Mouse (Mus musculus): Measurements from ENCODE around the gene Nsf. TPM values are rescaled to one million over a fixed set of nuclear protein-coding genes. Genes with fewer than 3 reads are reported as not detected.
"Not testable (repeated sequence)": the region's sequence is repeated elsewhere in the genome, so short reads cannot be mapped to it uniquely, and the experiment has no call there.

The Nsf gene
- polyA plus RNA-seq, 1 experiment from 2014 or later: 61.2 TPM

GRCm38 (mm10) chr11:103879476-103879875 lies 74.4 kb downstream of the Nsf start:
- 90% methylated on average over 6 of the region's 8 CpGs for WGBS
- not testable (repeated sequence) for H3K27ac ChIP-seq (ENCODE audit: low read depth, low read length); H3K36me3 ChIP-seq (ENCODE audit: control insufficient read depth, insufficient read depth, low read length); DNase-seq (ENCODE audit: low spot score); ATAC-seq (replicated peaks; ENCODE audit: low FRiP score); H3K9ac ChIP-seq (ENCODE audit: low read length); H3K4me3 ChIP-seq (ENCODE audit: low read depth, low read length); H3K4me1 ChIP-seq (replicated peaks; ENCODE audit: control insufficient read depth, insufficient read depth, low read length); H3K9me3 ChIP-seq (ENCODE audit: control insufficient read depth, low read length); H3K4me2 ChIP-seq (ENCODE audit: low read depth, low read length, severe bottlenecking); H3K27me3 ChIP-seq (ENCODE audit: control insufficient read depth, insufficient read depth, low read length)

GRCm38 (mm10) chr11:103878441-103878840 lies 75.4 kb downstream of the Nsf start:
- H3K27me3 ChIP-seq (ENCODE audit: control insufficient read depth, insufficient read depth, low read length): no peaks in the 10 kb centered on the region
- no peaks in the 10 kb centered on the region for H3K9me3 ChIP-seq (ENCODE audit: control insufficient read depth, low read length)
- no peaks in the 10 kb centered on the region for H3K4me1 ChIP-seq (replicated peaks; ENCODE audit: control insufficient read depth, insufficient read depth, low read length)
- H3K36me3 ChIP-seq (ENCODE audit: control insufficient read depth, insufficient read depth, low read length): no peaks in the 10 kb centered on the region; the same call in 1 of the 2 replicates
- no peak overlapping the region for H3K4me2 ChIP-seq (ENCODE audit: low read depth, low read length, severe bottlenecking)
- DNase-seq (ENCODE audit: low spot score) (no peak), ATAC-seq (replicated peaks; ENCODE audit: low FRiP score) (no peak)
- 83% methylated on average over 6 of the region's 6 CpGs for WGBS
- no peak overlapping the region for H3K4me3 ChIP-seq (ENCODE audit: low read depth, low read length)
- no peak overlapping the region for H3K9ac ChIP-seq (ENCODE audit: low read length)
- no peak overlapping the region for H3K27ac ChIP-seq (ENCODE audit: low read depth, low read length)

- Histone ChIP-seq H3K27me3 (ENCODE audit: control insufficient read depth, insufficient read depth, low read length) (no peaks in the 10 kb centered on the region), H3K4me3 (ENCODE audit: low read depth, low read length) (no peak overlapping the region), H3K27ac (ENCODE audit: low read depth, low read length) (no peak overlapping the region), H3K36me3 (ENCODE audit: control insufficient read depth, insufficient read depth, low read length) (no peaks in the 10 kb centered on the region; the same call in 1 of the 2 replicates), H3K9ac (ENCODE audit: low read length) (no peak overlapping the region), H3K4me1 (replicated peaks; ENCODE audit: control insufficient read depth, insufficient read depth, low read length) (no peaks in the 10 kb centered on the region), H3K4me2 (ENCODE audit: low read depth, low read length, severe bottlenecking) (no peak overlapping the region), H3K9me3 (ENCODE audit: control insufficient read depth, low read length) (no peaks in the 10 kb centered on the region)
- ATAC-seq (replicated peaks; ENCODE audit: low FRiP score) (no peak), DNase-seq (ENCODE audit: low spot score) (no peak)
- 84% methylated on average over 9 of the region's 9 CpGs for WGBS
Measured at GRCm38 (mm10) chr11:103870352-103870751, 83.5 kb downstream of the Nsf start.

GRCm38 (mm10) chr11:103867702-103868101 lies 86.2 kb downstream of the Nsf start:
- H3K9ac ChIP-seq (ENCODE audit: low read length): no peak overlapping the region
- no peak overlapping the region for H3K27ac ChIP-seq (ENCODE audit: low read depth, low read length)
- H3K4me2 ChIP-seq (ENCODE audit: low read depth, low read length, severe bottlenecking): no peak overlapping the region
- H3K4me3 ChIP-seq (ENCODE audit: low read depth, low read length): no peak overlapping the region
- H3K9me3 ChIP-seq (ENCODE audit: control insufficient read depth, low read length): no peaks in the 10 kb centered on the region
- H3K36me3 ChIP-seq (ENCODE audit: control insufficient read depth, insufficient read depth, low read length): no peaks in the 10 kb centered on the region; the same call in 1 of the 2 replicates
- no peaks in the 10 kb centered on the region for H3K27me3 ChIP-seq (ENCODE audit: control insufficient read depth, insufficient read depth, low read length)
- H3K4me1 ChIP-seq (replicated peaks; ENCODE audit: control insufficient read depth, insufficient read depth, low read length): no peaks in the 10 kb centered on the region
- no peak for DNase-seq (ENCODE audit: low spot score)
- ATAC-seq (replicated peaks; ENCODE audit: low FRiP score): no peak
- 68% methylated on average over 5 of the region's 5 CpGs for WGBS

- no peaks in the 10 kb centered on the region for H3K27me3 ChIP-seq (ENCODE audit: control insufficient read depth, insufficient read depth, low read length)
- H3K4me2 ChIP-seq (ENCODE audit: low read depth, low read length, severe bottlenecking): no peak overlapping the region
- H3K9me3 ChIP-seq (ENCODE audit: control insufficient read depth, low read length): no peaks in the 10 kb centered on the region
- H3K4me1 ChIP-seq (replicated peaks; ENCODE audit: control insufficient read depth, insufficient read depth, low read length): no peaks in the 10 kb centered on the region
- DNase-seq (ENCODE audit: low spot score) (no peak), ATAC-seq (replicated peaks; ENCODE audit: low FRiP score) (no peak)
- WGBS: 65% methylated on average over 7 of the region's 7 CpGs
- no peaks in the 10 kb centered on the region; the same call in 1 of the 2 replicates for H3K36me3 ChIP-seq (ENCODE audit: control insufficient read depth, insufficient read depth, low read length)
- no peak overlapping the region for H3K9ac ChIP-seq (ENCODE audit: low read length)
- no peak overlapping the region for H3K4me3 ChIP-seq (ENCODE audit: low read depth, low read length)
- H3K27ac ChIP-seq (ENCODE audit: low read depth, low read length): no peak overlapping the region
Measured at GRCm38 (mm10) chr11:103865346-103865745, 88.5 kb downstream of the Nsf start.

- 88% methylated on average over 4 of the region's 4 CpGs for WGBS
- H3K36me3 ChIP-seq (ENCODE audit: control insufficient read depth, insufficient read depth, low read length): no peaks in the 10 kb centered on the region; the same call in 1 of the 2 replicates
- H3K27me3 ChIP-seq (ENCODE audit: control insufficient read depth, insufficient read depth, low read length): no peaks in the 10 kb centered on the region
- H3K4me2 ChIP-seq (ENCODE audit: low read depth, low read length, severe bottlenecking): no peak overlapping the region
- DNase-seq (ENCODE audit: low spot score): no peak
- H3K4me3 ChIP-seq (ENCODE audit: low read depth, low read length): no peak overlapping the region
- no peak overlapping the region for H3K9ac ChIP-seq (ENCODE audit: low read length)
- no peak for ATAC-seq (replicated peaks; ENCODE audit: low FRiP score)
- H3K9me3 ChIP-seq (ENCODE audit: control insufficient read depth, low read length): no peaks in the 10 kb centered on the region
- no peaks in the 10 kb centered on the region for H3K4me1 ChIP-seq (replicated peaks; ENCODE audit: control insufficient read depth, insufficient read depth, low read length)
- no peak overlapping the region for H3K27ac ChIP-seq (ENCODE audit: low read depth, low read length)
Measured at GRCm38 (mm10) chr11:103864486-103864885, 89.4 kb downstream of the Nsf start.

GRCm38 (mm10) chr11:103862951-103863350 lies 90.9 kb downstream of the Nsf start:
- H3K9me3 ChIP-seq (ENCODE audit: control insufficient read depth, low read length): no peaks in the 10 kb centered on the region
- H3K27ac ChIP-seq (ENCODE audit: low read depth, low read length): no peak overlapping the region
- 90% methylated on average over 8 of the region's 8 CpGs for WGBS
- H3K4me2 ChIP-seq (ENCODE audit: low read depth, low read length, severe bottlenecking): no peak overlapping the region
- H3K4me3 ChIP-seq (ENCODE audit: low read depth, low read length): no peak overlapping the region
- no peaks in the 10 kb centered on the region for H3K4me1 ChIP-seq (replicated peaks; ENCODE audit: control insufficient read depth, insufficient read depth, low read length)
- H3K27me3 ChIP-seq (ENCODE audit: control insufficient read depth, insufficient read depth, low read length): no peaks in the 10 kb centered on the region
- H3K36me3 ChIP-seq (ENCODE audit: control insufficient read depth, insufficient read depth, low read length): no peaks in the 10 kb centered on the region; the same call in 1 of the 2 replicates
- no peak overlapping the region for H3K9ac ChIP-seq (ENCODE audit: low read length)
- DNase-seq (ENCODE audit: low spot score) (no peak), ATAC-seq (replicated peaks; ENCODE audit: low FRiP score) (no peak)

GRCm38 (mm10) chr11:103859933-103860610 lies 93.8 kb downstream of the Nsf start:
- H3K4me3 ChIP-seq (ENCODE audit: low read depth, low read length): no peak overlapping the region

GRCm38 (mm10) chr11:103858760-103859159 lies 95.1 kb downstream of the Nsf start:
- Histone ChIP-seq H3K4me3 (ENCODE audit: low read depth, low read length) (no peak overlapping the region), H3K27ac (ENCODE audit: low read depth, low read length) (no peak overlapping the region), H3K27me3 (ENCODE audit: control insufficient read depth, insufficient read depth, low read length) (no peaks in the 10 kb centered on the region), H3K9ac (ENCODE audit: low read length) (no peak overlapping the region), H3K36me3 (ENCODE audit: control insufficient read depth, insufficient read depth, low read length) (no peaks in the 10 kb centered on the region; the same call in 1 of the 2 replicates), H3K4me1 (replicated peaks; ENCODE audit: control insufficient read depth, insufficient read depth, low read length) (peaks cover 7% of the 10 kb centered on the region; the same call in 1 of the 2 replicates), H3K9me3 (ENCODE audit: control insufficient read depth, low read length) (no peaks in the 10 kb centered on the region), H3K4me2 (ENCODE audit: low read depth, low read length, severe bottlenecking) (no peak overlapping the region)
- DNase-seq (ENCODE audit: low spot score): no peak
- ATAC-seq (replicated peaks; ENCODE audit: low FRiP score): no peak
- WGBS: 68% methylated on average over 5 of the region's 5 CpGs

More at GRCm38 (mm10) chr11:103859933-103860610, 93.8 kb downstream of the Nsf start:
- Histone ChIP-seq H3K27ac (ENCODE audit: low read depth, low read length) (0 out of 2 replicates have a peak overlapping the region, but pooled peaks have one; percentile 7), H3K4me1 (replicated peaks; ENCODE audit: control insufficient read depth, insufficient read depth, low read length) (no peaks in the 10 kb centered on the region), H3K4me2 (ENCODE audit: low read depth, low read length, severe bottlenecking) (no peak overlapping the region), H3K9me3 (ENCODE audit: control insufficient read depth, low read length) (no peaks in the 10 kb centered on the region), H3K27me3 (ENCODE audit: control insufficient read depth, insufficient read depth, low read length) (no peaks in the 10 kb centered on the region), H3K9ac (ENCODE audit: low read length) (no peak overlapping the region), H3K36me3 (ENCODE audit: control insufficient read depth, insufficient read depth, low read length) (no peaks in the 10 kb centered on the region; the same call in 1 of the 2 replicates)
- WGBS: 67% methylated on average over 4 of the region's 4 CpGs
- no peak for DNase-seq (ENCODE audit: low spot score)
- ATAC-seq (replicated peaks; ENCODE audit: low FRiP score): no peak

Data from forebrain, embryonic 11.5 days (tissue).